Mouse (Mus musculus) ES-E14 (cell line): ENCODE data around the gene Gm9918. TPM values are rescaled to one million over a fixed set of nuclear protein-coding genes. Genes with fewer than 3 reads are reported as not detected.

Experiments
- DNase-seq: peaks from one replicate; pipeline ENCODE4 v3.0.0-alpha.2; 2013; ENCODE audit warnings: low read depth, low spot score
- H3K27ac ChIP-seq: 2 replicates; pipeline ENCODE4 v1.5.1; 2012; ENCODE audit warnings: low read depth, mild to moderate bottlenecking, low read length, moderate library complexity, mixed read lengths; ENCODE audit not compliant: poor library complexity, insufficient read depth, severe bottlenecking
- H3K36me3 ChIP-seq: 2 replicates; pipeline ENCODE4 v1.6.1; 2012; ENCODE audit warnings: mild to moderate bottlenecking, low read length, moderate library complexity, mixed read lengths; ENCODE audit not compliant: control insufficient read depth, poor library complexity, insufficient read depth, severe bottlenecking
- H3K4me1 ChIP-seq, 2 experiments: fragments of 150-350 bp in 1 of 2; sonication (generic) in 1 of 2; 2 replicates each; pipeline ENCODE4 v1.6.1; 2012; ENCODE audit warnings: low read length in 2 of 2, mild to moderate bottlenecking in 1 of 2, mixed read lengths in 1 of 2; ENCODE audit not compliant: control insufficient read depth in 2 of 2, insufficient read depth in 2 of 2, poor library complexity in 1 of 2
- H3K4me3 ChIP-seq, 2 experiments: fragments of 150-350 bp in 1 of 2; sonication (generic) in 1 of 2; 2 replicates each; pipeline ENCODE4 v1.5.1; 2012; ENCODE audit warnings: low read length in 2 of 2, low read depth in 1 of 2, mild to moderate bottlenecking in 1 of 2, mixed read lengths in 1 of 2; ENCODE audit not compliant: insufficient read depth in 1 of 2, poor library complexity in 1 of 2, severe bottlenecking in 1 of 2
- H3K9ac ChIP-seq: 2 replicates; pipeline ENCODE4 v1.6.1; 2012; ENCODE audit warnings: low read depth, mild to moderate bottlenecking, low read length, mixed read lengths; ENCODE audit not compliant: poor library complexity, insufficient read depth, severe bottlenecking
- H3K9me3 ChIP-seq: fragments of 150-350 bp; sonication (generic); 2 replicates; pipeline ENCODE4 v1.6.1; 2012; ENCODE audit warnings: low read depth, mild to moderate bottlenecking, low read length; ENCODE audit not compliant: control insufficient read depth, insufficient read depth
- CHD2 ChIP-seq: IDR thresholded peaks from 2 replicates; pipeline ENCODE4 v1.6.1; 2014; ENCODE audit warnings: mild to moderate bottlenecking, low read depth, low read length, inconsistent platforms
- HCFC1 ChIP-seq: IDR thresholded peaks from 2 replicates; pipeline ENCODE4 v1.6.1; 2012; ENCODE audit warnings: low read length, inconsistent platforms, borderline replicate concordance; ENCODE audit not compliant: insufficient read depth
- MAFK ChIP-seq: IDR thresholded peaks from 2 replicates; pipeline ENCODE4 v1.6.1; 2014; ENCODE audit warnings: mild to moderate bottlenecking, low read depth, low read length, inconsistent platforms; ENCODE audit not compliant: insufficient read depth
- ZC3H11A ChIP-seq: IDR thresholded peaks from 2 replicates; pipeline ENCODE4 v1.6.1; 2012; ENCODE audit warnings: low read depth, mild to moderate bottlenecking, inconsistent platforms, low read length, borderline replicate concordance
- ZNF384 ChIP-seq: IDR thresholded peaks from 2 replicates; pipeline ENCODE4 v1.6.1; 2012; ENCODE audit warnings: low read depth, low read length, inconsistent platforms
- in situ Hi-C, 2 experiments: fragments of 600-800 bp; cut with MboI; formaldehyde crosslinking; loops; one replicate each; pipeline ENCODE4 v1.15.1; 2025; ENCODE audit warnings: low sequenced_read_pairs in 2 of 2, inconsistent platforms in 1 of 2; ENCODE audit not compliant: unreplicated experiment in 2 of 2
- total RNA-seq: library from RNA; depleted of rRNA; stranded (reverse); fragments of 300-350 nt; gene quantifications from 2 replicates; pipeline ENCODE4 v1.2.3, GENCODE M21; 2012

Gm9918 gene
- total RNA-seq, 1 experiment: 0.45 TPM

DNA sequence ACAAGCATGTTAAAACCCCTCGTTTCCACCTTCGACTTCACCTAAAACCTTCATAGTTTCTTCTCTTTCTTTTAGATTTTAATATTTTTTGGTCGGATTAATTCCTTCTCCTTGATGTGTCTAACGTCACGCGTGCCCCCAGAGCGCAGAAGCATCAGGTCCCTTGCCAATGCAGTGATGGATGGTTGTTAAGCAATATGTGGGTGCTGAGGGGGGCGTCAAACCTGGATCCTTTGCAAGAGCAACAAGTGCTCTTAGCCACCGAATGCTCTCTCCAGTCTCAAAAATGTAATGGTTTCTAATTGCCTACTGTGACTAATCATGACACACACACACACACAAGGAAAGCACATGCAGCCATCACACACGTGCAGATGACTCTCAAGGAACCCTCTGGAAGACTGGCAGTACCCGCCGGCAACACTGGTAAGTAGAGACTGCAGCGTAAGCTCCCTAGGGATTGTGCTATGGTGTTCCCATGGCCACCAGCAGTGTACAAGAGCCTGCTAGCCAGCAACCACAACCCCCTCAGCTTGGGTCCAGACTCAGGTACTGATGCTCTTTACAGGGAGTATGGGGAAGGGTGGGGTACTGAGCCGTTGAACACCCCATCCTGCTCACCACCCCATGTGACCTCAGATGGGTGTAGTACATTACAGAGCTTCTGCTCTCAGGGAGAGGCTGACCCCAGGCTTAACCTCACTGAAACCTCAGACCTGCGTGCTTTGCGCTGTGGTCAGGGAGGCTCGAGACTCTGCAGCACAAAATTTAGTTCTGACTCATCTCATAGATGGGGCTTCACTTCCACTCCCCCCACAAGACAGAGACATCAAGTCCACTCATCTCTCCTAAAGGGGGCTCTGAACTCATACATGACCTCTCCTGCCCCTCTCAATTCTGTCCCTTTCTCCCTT lies 39.7 kb upstream of the Gm9918 start:
- Histone ChIP-seq H3K4me1 (peaks cover 14 to 46% of the 10 kb centered on the region in 2 experiments), H3K27ac (no peak overlapping the region), H3K9me3 (no peaks in the 10 kb centered on the region), H3K9ac (no peak overlapping the region), H3K4me3 (0 out of 4 replicates have a peak overlapping the region, but pooled peaks of 1 of the 2 experiments have one; percentile 11), H3K36me3 (peaks cover 4% of the 10 kb centered on the region)
- no peak for TF ChIP-seq MAFK
- TF ChIP-seq ZNF384: no peak
- no peak for TF ChIP-seq CHD2
- TF ChIP-seq HCFC1: no peak
- TF ChIP-seq ZC3H11A: no peak
- DNase-seq: no peak
- in situ Hi-C loops: no loop called here

DNA sequence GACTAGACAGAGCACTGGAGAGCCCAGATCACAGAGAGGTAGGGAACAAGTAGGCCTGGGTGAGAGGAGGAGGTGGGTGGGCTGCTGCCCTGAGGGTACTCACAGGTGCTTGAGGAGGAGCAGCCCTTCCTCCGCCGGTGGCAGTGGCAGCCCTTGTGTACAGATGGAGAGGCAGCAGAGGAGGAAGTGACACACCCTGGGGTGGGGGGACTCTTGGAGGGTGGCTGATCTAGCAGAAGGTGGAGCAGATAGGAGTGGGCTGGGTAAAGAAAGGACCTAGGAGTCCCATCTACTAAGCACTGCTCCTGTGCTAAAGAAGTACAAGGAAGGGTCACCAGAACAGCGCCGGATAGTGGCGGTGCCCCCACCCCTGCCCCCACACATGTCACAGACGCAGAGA lies 38.6 kb upstream of the Gm9918 start, which contains the start of gene Itgb7:
Gene Itgb7 (minus strand): TSS at position 197 of the 400 bp plus-strand sequence.
- no peak within 1 kb of the TSS; the same call in 1 of the 2 replicates for H3K27ac ChIP-seq
- DNase-seq: no peak
- peaks cover 14 to 48% of the 10 kb centered on the region in 2 experiments for H3K4me1 ChIP-seq
- in situ Hi-C loops: no loop called here
- H3K9me3 ChIP-seq: no peaks in the 10 kb centered on the region
- TF ChIP-seq HCFC1 (no peak), ZNF384 (no peak), ZC3H11A (no peak), CHD2 (no peak), MAFK (no peak)
- H3K9ac ChIP-seq: no peak within 1 kb of the TSS
- peaks cover 10% of the 10 kb centered on the region for H3K36me3 ChIP-seq
- H3K4me3 ChIP-seq: 0 out of 4 replicates have a peak within 1 kb of the TSS, but pooled peaks of 1 of the 2 experiments have one; percentile 11

DNA sequence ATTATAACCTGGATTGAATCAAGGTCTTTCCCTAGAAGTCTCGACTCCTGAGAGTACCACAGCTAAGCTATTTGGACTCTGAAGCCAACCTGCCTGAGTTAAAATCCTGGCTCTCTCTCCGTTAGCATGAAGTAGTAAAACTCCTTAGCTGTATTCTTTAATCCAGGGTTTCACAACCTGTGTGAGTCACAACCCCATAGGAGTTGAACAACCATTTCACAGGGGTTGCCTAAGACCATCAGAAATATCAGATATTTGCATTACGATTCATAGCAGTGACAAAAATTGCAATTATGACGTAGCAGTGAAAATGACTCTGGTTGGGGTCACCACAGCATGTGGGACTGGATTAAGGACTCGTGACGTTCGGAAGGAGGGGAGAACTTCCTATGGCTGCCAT lies 37.6 kb upstream of the Gm9918 start:
- DNase-seq: no peak
- Histone ChIP-seq H3K4me3 (no peak overlapping the region), H3K27ac (no peak overlapping the region), H3K4me1 (peaks cover 10 to 41% of the 10 kb centered on the region in 2 experiments), H3K9ac (no peak overlapping the region), H3K9me3 (no peaks in the 10 kb centered on the region), H3K36me3 (peaks cover 18% of the 10 kb centered on the region)
- in situ Hi-C loops: no loop called here
- TF ChIP-seq ZC3H11A (no peak), MAFK (no peak), HCFC1 (no peak), CHD2 (no peak), ZNF384 (no peak)

DNA sequence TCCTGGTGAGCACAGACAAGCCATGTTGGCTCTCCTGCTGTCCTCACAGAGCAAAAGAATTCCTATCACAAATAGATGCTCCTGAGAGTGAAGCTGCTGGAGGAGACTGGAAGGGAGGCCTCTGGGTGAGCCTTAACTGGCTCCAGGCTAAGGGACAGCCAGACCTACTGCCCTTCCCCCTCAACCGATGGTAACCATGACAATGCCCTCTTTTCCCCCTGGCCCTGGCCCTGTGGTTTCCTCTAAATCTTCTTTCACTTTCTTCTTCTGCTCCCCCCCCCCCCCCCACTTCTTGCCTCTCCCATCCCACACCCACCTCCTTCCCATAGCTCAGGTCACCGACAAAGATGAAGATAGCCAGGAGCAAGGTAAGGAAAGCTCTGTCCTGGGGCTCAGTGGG lies 36.5 kb upstream of the Gm9918 start:
- H3K4me3 ChIP-seq: no peak overlapping the region
- in situ Hi-C loops: no loop called here
- no peak overlapping the region for H3K9ac ChIP-seq
- H3K36me3 ChIP-seq: peaks cover 28% of the 10 kb centered on the region
- TF ChIP-seq HCFC1 (no peak), CHD2 (no peak), ZNF384 (no peak), MAFK (no peak), ZC3H11A (no peak)
- H3K27ac ChIP-seq: peak overlapping the region; percentile 84; the same call in 1 of the 2 replicates
- no peaks in the 10 kb centered on the region for H3K9me3 ChIP-seq
- peaks cover 10 to 45% of the 10 kb centered on the region in 2 experiments for H3K4me1 ChIP-seq
- DNase-seq: no peak
